Mouse (Mus musculus): ENCODE measurements around the gene Izumo3. TPM values are rescaled to one million over a fixed set of nuclear protein-coding genes. Genes with fewer than 3 reads are reported as not detected.
"Not testable (repeated sequence)": the region's sequence is repeated elsewhere in the genome, so short reads cannot be mapped to it uniquely, and the experiment has no call there.

The Izumo3 gene
- total RNA-seq (2021) = not detected
- long read RNA-seq, experiment 1 = 0 reads
- long read RNA-seq, experiment 2 = 0 reads

GRCm38 (mm10) chr4:92147134-92147533 lies at the start of gene Izumo3:
Gene Izumo3, minus strand, starts transcription at chr4:92147234.
- intact Hi-C loops (cut with DNase I) = no loop called here
- no peak for DNase-seq (ENCODE audit: low spot score in 2 of 2)

- intact Hi-C loops (cut with DNase I); DNase-seq (ENCODE audit: low spot score in 2 of 2): not testable (repeated sequence)
Measured at GRCm38 (mm10) chr4:92191649-92192048, 44.6 kb upstream of the Izumo3 start, which contains the start of gene Gm12666. Gene Gm12666, minus strand, starts transcription at chr4:92191749.

- DNase-seq (ENCODE audit: low spot score in 2 of 2) = no peak
- intact Hi-C loops (cut with DNase I) = no loop called here
Measured at GRCm38 (mm10) chr4:92152646-92153045, 5.6 kb upstream of the Izumo3 start.

DNA sequence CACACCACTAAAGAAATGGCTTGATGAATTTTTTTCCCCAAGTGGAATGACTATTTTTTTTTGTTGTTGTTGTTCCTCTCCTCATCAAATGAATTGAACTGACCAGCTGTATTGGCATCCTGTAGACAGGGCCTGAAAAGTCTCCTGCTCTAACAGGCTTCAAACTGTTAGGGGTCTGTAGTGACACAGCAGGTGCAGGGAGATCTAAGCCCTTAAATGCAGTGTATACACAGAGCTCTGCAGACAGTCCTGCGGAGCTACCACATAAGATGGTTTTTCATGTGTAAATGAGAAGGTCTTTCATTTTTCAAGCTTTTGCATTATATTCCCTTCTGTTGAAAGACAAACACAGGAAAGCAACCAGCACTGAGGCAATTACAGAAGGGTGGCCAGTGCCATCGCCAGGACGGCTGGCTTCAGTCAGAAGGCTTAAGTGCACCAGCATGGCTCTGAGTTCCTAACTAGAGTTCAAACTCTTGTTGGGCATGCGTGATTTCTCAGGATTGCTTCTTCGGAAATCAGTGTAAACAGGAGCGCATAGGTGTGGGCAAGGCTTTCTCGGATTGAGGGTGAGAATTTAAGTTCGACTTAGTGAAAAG lies 35.5 kb downstream of the Izumo3 start:
- DNase-seq (ENCODE audit: low spot score in 2 of 2) = no peak
- intact Hi-C loops (cut with DNase I) = no loop called here

GRCm38 (mm10) chr4:92097386-92097785 lies 49.6 kb downstream of the Izumo3 start:
- DNase-seq (ENCODE audit: low spot score in 2 of 2) = no peak
- intact Hi-C loops (cut with DNase I) = no loop called here

GRCm38 (mm10) chr4:92095951-92096350 lies 51.1 kb downstream of the Izumo3 start:
- intact Hi-C loops (cut with DNase I) = no loop called here
- no peak for DNase-seq (ENCODE audit: low spot score in 2 of 2)

Other genes with a start within 250 kb of the Izumo3 start
- 1 to 10 TPM; 1.6 to 2.8 TPM for gene Gm12666, start 44.5 kb upstream of the Izumo3 start, total RNA-seq (2021)

Data from left cerebral cortex, postnatal 14 days (tissue).